Mouse (Mus musculus) erythroblast, embryonic 14.5 days (primary cell): Measurements from ENCODE around the gene Adssl1. TPM values are rescaled to one million over a fixed set of nuclear protein-coding genes. Genes with fewer than 3 reads are reported as not detected.

Experiments used
- H3K27me3 ChIP-seq: 2 replicates; pipeline ENCODE4 v1.6.1; 2012; ENCODE audit warnings: inconsistent platforms; ENCODE audit not compliant: control insufficient read depth
- H3K36me3 ChIP-seq: 2 replicates; pipeline ENCODE4 v1.6.1; 2012; ENCODE audit warnings: mild to moderate bottlenecking, inconsistent platforms; ENCODE audit not compliant: control insufficient read depth
- H3K4me1 ChIP-seq: 2 replicates; pipeline ENCODE4 v1.6.1; 2012; ENCODE audit warnings: inconsistent platforms; ENCODE audit not compliant: control insufficient read depth
- H3K4me3 ChIP-seq: replicated peaks from 2 replicates; pipeline ENCODE3; 2012; ENCODE audit warnings: moderate library complexity, mild to moderate bottlenecking, inconsistent platforms
- H3K9me3 ChIP-seq: 2 replicates; pipeline ENCODE4 v1.6.1; 2012; ENCODE audit warnings: low read length, inconsistent platforms, mixed read lengths; ENCODE audit not compliant: control insufficient read depth
- GATA1 ChIP-seq: IDR thresholded peaks from 2 replicates; pipeline ENCODE4 v1.6.1; 2012; ENCODE audit warnings: low read length, inconsistent platforms, mixed read lengths
- TAL1 ChIP-seq: IDR thresholded peaks from 3 replicates; pipeline ENCODE4 v1.6.1; 2012; ENCODE audit warnings: low read length, inconsistent platforms, mixed read lengths
- polyA plus RNA-seq: library from polyadenylated mRNA; stranded (reverse); fragments of >175 nt; gene quantifications from 2 replicates; pipeline ENCODE4 v1.2.3, GENCODE M21; 2012

The Adssl1 gene
- 0.28 and 0.74 TPM in 2 replicates for polyA plus RNA-seq

GRCm38 (mm10) chr12:112619686-112620353 is at the start of gene Adssl1:
TSS of gene Adssl1 (plus strand) at chr12:112620045.
- TF ChIP-seq TAL1 = no peak
- H3K4me3 ChIP-seq = peak within 1 kb of the TSS; percentile 41
- no peaks in the 10 kb centered on the region for H3K36me3 ChIP-seq
- peaks cover 41% of the 10 kb centered on the region for H3K27me3 ChIP-seq
- no peaks in the 10 kb centered on the region; the same call in 1 of the 2 replicates for H3K9me3 ChIP-seq
- peaks cover 31% of the 10 kb centered on the region for H3K4me1 ChIP-seq

- no peak overlapping the region for H3K4me3 ChIP-seq
- no peaks in the 10 kb centered on the region for H3K4me1 ChIP-seq
- no peaks in the 10 kb centered on the region for H3K9me3 ChIP-seq
- TF ChIP-seq GATA1 = no peak
- no peak for TF ChIP-seq TAL1
- no peaks in the 10 kb centered on the region for H3K36me3 ChIP-seq
- no peaks in the 10 kb centered on the region for H3K27me3 ChIP-seq
These were observed 49.7 kb upstream of the Adssl1 start for GRCm38 (mm10) chr12:112570160-112570559.

GRCm38 (mm10) chr12:112571064-112571463 is 48.8 kb upstream of the Adssl1 start:
- H3K27me3 ChIP-seq = no peaks in the 10 kb centered on the region
- H3K4me1 ChIP-seq = no peaks in the 10 kb centered on the region
- no peak overlapping the region for H3K4me3 ChIP-seq
- H3K9me3 ChIP-seq = no peaks in the 10 kb centered on the region
- H3K36me3 ChIP-seq = no peaks in the 10 kb centered on the region
- no peak for TF ChIP-seq TAL1
- no peak for TF ChIP-seq GATA1

- Histone ChIP-seq H3K9me3 (no peaks in the 10 kb centered on the region), H3K36me3 (no peaks in the 10 kb centered on the region), H3K27me3 (no peaks in the 10 kb centered on the region), H3K4me1 (no peaks in the 10 kb centered on the region), H3K4me3 (no peak overlapping the region)
- TF ChIP-seq GATA1 = no peak
- TF ChIP-seq TAL1 = no peak
These were observed 44.4 kb upstream of the Adssl1 start for GRCm38 (mm10) chr12:112575274-112575986.

- Histone ChIP-seq H3K4me3 (no peak overlapping the region), H3K27me3 (no peaks in the 10 kb centered on the region), H3K4me1 (no peaks in the 10 kb centered on the region), H3K36me3 (no peaks in the 10 kb centered on the region), H3K9me3 (no peaks in the 10 kb centered on the region)
- TF ChIP-seq GATA1 (no peak), TAL1 (no peak)
These were observed 43.5 kb upstream of the Adssl1 start for GRCm38 (mm10) chr12:112576341-112576740.

- Histone ChIP-seq H3K27me3 (no peaks in the 10 kb centered on the region), H3K4me1 (no peaks in the 10 kb centered on the region), H3K36me3 (no peaks in the 10 kb centered on the region), H3K4me3 (no peak overlapping the region), H3K9me3 (no peaks in the 10 kb centered on the region)
- TF ChIP-seq TAL1 (no peak), GATA1 (no peak)
These were observed 43.1 kb upstream of the Adssl1 start for GRCm38 (mm10) chr12:112576749-112577148.

GRCm38 (mm10) chr12:112578296-112579090 is 41.4 kb upstream of the Adssl1 start:
- Histone ChIP-seq H3K27me3 (no peaks in the 10 kb centered on the region), H3K4me1 (no peaks in the 10 kb centered on the region), H3K4me3 (no peak overlapping the region), H3K9me3 (no peaks in the 10 kb centered on the region), H3K36me3 (no peaks in the 10 kb centered on the region)
- no peak for TF ChIP-seq GATA1
- no peak for TF ChIP-seq TAL1

- H3K27me3 ChIP-seq = no peaks in the 10 kb centered on the region
- TF ChIP-seq TAL1 = no peak
- no peak for TF ChIP-seq GATA1
- no peak overlapping the region for H3K4me3 ChIP-seq
- no peaks in the 10 kb centered on the region for H3K36me3 ChIP-seq
- H3K9me3 ChIP-seq = no peaks in the 10 kb centered on the region
- H3K4me1 ChIP-seq = no peaks in the 10 kb centered on the region
These were observed 40.4 kb upstream of the Adssl1 start for GRCm38 (mm10) chr12:112579430-112579829.

GRCm38 (mm10) chr12:112579926-112580325 is 39.9 kb upstream of the Adssl1 start:
- no peaks in the 10 kb centered on the region for H3K9me3 ChIP-seq
- H3K27me3 ChIP-seq = no peaks in the 10 kb centered on the region
- no peaks in the 10 kb centered on the region for H3K4me1 ChIP-seq
- no peak for TF ChIP-seq GATA1
- no peak for TF ChIP-seq TAL1
- no peaks in the 10 kb centered on the region for H3K36me3 ChIP-seq
- H3K4me3 ChIP-seq = no peak overlapping the region
